Mouse (Mus musculus) fibroblast of lung, adult 2 months (primary cell): ENCODE data around the gene Wdr83os.

Experiments
- DNase-seq: peaks from one replicate; pipeline ENCODE4 v3.0.0-alpha.2; 2011; ENCODE audit warnings: low read depth

Wdr83os gene

GRCm38 (mm10) chr8:85080532-85081215 is at the start of gene Wdr83os:
Gene Wdr83os (plus strand): TSS chr8:85080740.
- no peak for DNase-seq

GRCm38 (mm10) chr8:85032622-85033311 is 47.8 kb upstream of the Wdr83os start:
- DNase-seq: no peak

GRCm38 (mm10) chr8:85033867-85034266 is 46.7 kb upstream of the Wdr83os start:
- DNase-seq: no peak

- DNase-seq: peak; percentile 25
Measured at GRCm38 (mm10) chr8:85034764-85035163, 45.8 kb upstream of the Wdr83os start.

GRCm38 (mm10) chr8:85035165-85035727 is 45.3 kb upstream of the Wdr83os start:
- DNase-seq: no peak

- no peak for DNase-seq
Measured at GRCm38 (mm10) chr8:85035728-85036310, 44.7 kb upstream of the Wdr83os start.

- DNase-seq: no peak
Measured at GRCm38 (mm10) chr8:85036381-85036717, 44.2 kb upstream of the Wdr83os start.

- peak; percentile 92 for DNase-seq
Measured at GRCm38 (mm10) chr8:85036718-85037365, 43.7 kb upstream of the Wdr83os start, which contains the start of gene Tnpo2. Gene Tnpo2 (plus strand): TSS chr8:85036915.

GRCm38 (mm10) chr8:85037366-85037680 is 43.2 kb upstream of the Wdr83os start:
- DNase-seq: no peak

GRCm38 (mm10) chr8:85037681-85038531 is 42.6 kb upstream of the Wdr83os start:
- DNase-seq: no peak

- no peak for DNase-seq
Measured at GRCm38 (mm10) chr8:85043619-85044018, 36.9 kb upstream of the Wdr83os start.

GRCm38 (mm10) chr8:85057367-85057766 is 23.2 kb upstream of the Wdr83os start:
- DNase-seq: no peak

- peak; percentile 86 for DNase-seq
Measured at GRCm38 (mm10) chr8:85059879-85060616, 20.5 kb upstream of the Wdr83os start, which contains the start of gene Fbxw9. Gene Fbxw9 (plus strand): TSS chr8:85060055.

GRCm38 (mm10) chr8:85062603-85063002 is 17.9 kb upstream of the Wdr83os start:
- no peak for DNase-seq

GRCm38 (mm10) chr8:85065213-85065612 is 15.3 kb upstream of the Wdr83os start:
- no peak for DNase-seq

- DNase-seq: no peak
Measured at GRCm38 (mm10) chr8:85067155-85067554, 13.4 kb upstream of the Wdr83os start.

- DNase-seq: no peak
Measured at GRCm38 (mm10) chr8:85067982-85068381, 12.6 kb upstream of the Wdr83os start, which contains the start of gene Gm5741. Gene Gm5741 (minus strand): TSS chr8:85067982.

GRCm38 (mm10) chr8:85071041-85071440 is 9.5 kb upstream of the Wdr83os start:
- no peak for DNase-seq

GRCm38 (mm10) chr8:85071514-85072281 is 8.8 kb upstream of the Wdr83os start, which contains the start of gene Dhps:
Gene Dhps (plus strand): TSS chr8:85071757.
- peak; percentile 78 for DNase-seq
